Mouse (Mus musculus) ovary, postnatal 36 days (tissue): Measurements from ENCODE around the gene Dusp28.

ENCODE experiments used
- DNase-seq: peaks from one replicate; pipeline ENCODE4 v3.0.0; 2022; ENCODE audit warnings: low spot score, mixed read lengths

Dusp28 gene

GRCm38 (mm10) chr1:92943219-92943989 lies 36.6 kb downstream of the Dusp28 start:
- no peak for DNase-seq

- no peak for DNase-seq
Observed at GRCm38 (mm10) chr1:92947966-92948365, 41.2 kb downstream of the Dusp28 start.

GRCm38 (mm10) chr1:92949426-92949825 lies 42.6 kb downstream of the Dusp28 start:
- DNase-seq: no peak

GRCm38 (mm10) chr1:92950607-92951006 lies 43.8 kb downstream of the Dusp28 start, which contains the start of gene Gpr35:
Gpr35 (plus strand) TSS chr1:92950865.
- DNase-seq: no peak

GRCm38 (mm10) chr1:92953641-92954040 lies 46.9 kb downstream of the Dusp28 start:
- no peak for DNase-seq

- peak; percentile 63 for DNase-seq
Observed at GRCm38 (mm10) chr1:92956571-92957335, 50.0 kb downstream of the Dusp28 start.
